Mouse (Mus musculus) ovary, adult 18-20 months (tissue): ENCODE measurements around the gene Nifk.

ENCODE experiments used
- DNase-seq: peaks from one replicate; pipeline ENCODE4 v3.0.0; 2022; ENCODE audit warnings: low spot score, mixed read lengths

The Nifk gene

DNA sequence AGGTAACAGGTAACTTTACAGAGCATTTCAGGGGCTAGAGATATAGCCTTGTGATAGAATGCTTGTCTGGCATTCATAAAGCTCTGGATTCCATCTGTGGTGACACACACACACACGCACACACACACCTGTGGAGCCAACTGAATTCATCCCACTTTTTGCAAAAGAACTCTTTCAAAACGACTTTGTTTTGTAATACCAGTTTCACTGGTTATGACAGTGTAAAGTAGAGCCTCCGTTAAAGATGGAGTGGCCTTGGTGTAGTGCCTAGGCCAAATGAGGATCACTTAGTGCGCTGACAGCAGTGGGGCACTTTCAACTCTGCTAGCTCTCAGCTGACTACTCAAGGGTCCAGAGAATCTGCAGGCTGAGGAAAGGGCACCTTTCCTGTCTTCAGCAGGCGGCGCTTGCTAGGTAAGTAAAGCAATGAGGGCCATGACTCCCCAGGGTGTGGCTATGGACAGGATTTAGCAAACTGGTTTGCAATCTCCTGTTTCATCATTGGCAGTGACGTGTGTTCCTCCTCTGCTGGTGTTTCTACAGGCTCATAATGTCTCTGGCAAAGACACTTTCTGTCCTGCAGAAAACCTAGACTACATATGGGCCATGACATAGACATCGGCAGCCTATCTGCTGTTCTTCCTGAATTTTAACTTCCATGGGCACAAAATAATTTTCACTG lies 58.6 kb downstream of the Nifk start:
- no peak for DNase-seq
